Mouse (Mus musculus) heart, adult 2 months (tissue): ENCODE data around the gene Clec1a. TPM values are rescaled to one million over a fixed set of nuclear protein-coding genes. Genes with fewer than 3 reads are reported as not detected.
"Not testable (repeated sequence)": the region's sequence is repeated elsewhere in the genome, so short reads cannot be mapped to it uniquely, and the experiment has no call there.

ENCODE experiments used
- DNase-seq, 2 experiments: peaks; one replicate each; pipeline ENCODE4 v3.0.0; 2021
- H3K27ac ChIP-seq: fragments of 200-600 bp; 2 replicates; pipeline ENCODE4 v1.8.1; 2022
- H3K27me3 ChIP-seq: fragments of 200-500 bp; 2 replicates; pipeline ENCODE4 v1.6.1; 2012; ENCODE audit warnings: mild to moderate bottlenecking, low read length, inconsistent platforms, mixed read lengths; ENCODE audit not compliant: control insufficient read depth, insufficient read depth
- H3K36me3 ChIP-seq: fragments of 200-500 bp; 2 replicates; pipeline ENCODE4 v1.6.1; 2012; ENCODE audit warnings: low read length, inconsistent platforms; ENCODE audit not compliant: control insufficient read depth, insufficient read depth
- H3K4me1 ChIP-seq: fragments of 200-500 bp; 2 replicates; pipeline ENCODE4 v1.6.1; 2011; ENCODE audit warnings: low read length; ENCODE audit not compliant: control insufficient read depth, insufficient read depth
- H3K4me3 ChIP-seq: fragments of 200-600 bp; 2 replicates; pipeline ENCODE4 v1.8.1; 2022
- H3K79me2 ChIP-seq: fragments of 200-500 bp; replicated peaks from 2 replicates; pipeline ENCODE4 v1.6.1; 2012; ENCODE audit warnings: mild to moderate bottlenecking, inconsistent platforms, low read length, moderate library complexity, mixed read lengths; ENCODE audit not compliant: control insufficient read depth, insufficient read depth
- H3K9ac ChIP-seq: fragments of 200-500 bp; 2 replicates; pipeline ENCODE4 v1.6.1; 2012; ENCODE audit warnings: low read depth, mild to moderate bottlenecking, control low read depth, inconsistent platforms, low read length, mixed read lengths
- CTCF ChIP-seq: fragments of 200-600 bp; IDR thresholded peaks from 2 replicates; pipeline ENCODE4 v1.8.1; 2022; ENCODE audit warnings: antibody characterized with exemption, mild to moderate bottlenecking, moderate library complexity
- EP300 ChIP-seq: fragments of 200-500 bp; IDR thresholded peaks from 2 replicates; pipeline ENCODE4 v1.6.1; 2011; ENCODE audit warnings: low read depth, low read length, control low read depth; ENCODE audit not compliant: insufficient read depth
- POLR2A ChIP-seq: fragments of 200-500 bp; IDR thresholded peaks from 2 replicates; pipeline ENCODE4 v1.6.1; 2011; ENCODE audit warnings: mild to moderate bottlenecking, low read depth, low read length, control low read depth; ENCODE audit not compliant: insufficient read depth
- WGBS: fragments of 180-500 bp; shearing (Covaris S2); methylation state at CpG from one replicate; pipeline ENCODE4 v1.1.7; 2018; 5-methylcytosine and 5-hydroxymethylcytosine counted together
- intact Hi-C: fragments of 180-260 bp; cut with DNase I; formaldehyde crosslinking; loops from one replicate; pipeline ENCODE4 v1.15.1; 2025
- long read RNA-seq: library from polyadenylated mRNA; stranded (forward); transcript quantifications from one replicate; pipeline ENCODE4 v2.0.0, GENCODE M21; 2021
- polyA plus RNA-seq: library from polyadenylated mRNA; depleted of rRNA; stranded (reverse); fragments of >200 nt; gene quantifications from 2 replicates; pipeline ENCODE4 v1.2.3, GENCODE M21; 2012; rRNA removed
- total RNA-seq, 2 experiments: library from RNA; stranded (reverse); gene quantifications; 2 replicates each; pipeline ENCODE4 v1.2.3; 2021

Clec1a gene
- total RNA-seq (10 to 100 TPM; 10.6 to 12.4 TPM), polyA plus RNA-seq (3.4 and 6.9 TPM in 2 replicates)
- long read RNA-seq, full-length matches to known transcripts: 8 of 12 reads
- long read RNA-seq, partial matches to known transcripts: 0 of 12 reads
- long read RNA-seq, other reads (novel, unspliced or antisense): 4 of 12 reads

DNA sequence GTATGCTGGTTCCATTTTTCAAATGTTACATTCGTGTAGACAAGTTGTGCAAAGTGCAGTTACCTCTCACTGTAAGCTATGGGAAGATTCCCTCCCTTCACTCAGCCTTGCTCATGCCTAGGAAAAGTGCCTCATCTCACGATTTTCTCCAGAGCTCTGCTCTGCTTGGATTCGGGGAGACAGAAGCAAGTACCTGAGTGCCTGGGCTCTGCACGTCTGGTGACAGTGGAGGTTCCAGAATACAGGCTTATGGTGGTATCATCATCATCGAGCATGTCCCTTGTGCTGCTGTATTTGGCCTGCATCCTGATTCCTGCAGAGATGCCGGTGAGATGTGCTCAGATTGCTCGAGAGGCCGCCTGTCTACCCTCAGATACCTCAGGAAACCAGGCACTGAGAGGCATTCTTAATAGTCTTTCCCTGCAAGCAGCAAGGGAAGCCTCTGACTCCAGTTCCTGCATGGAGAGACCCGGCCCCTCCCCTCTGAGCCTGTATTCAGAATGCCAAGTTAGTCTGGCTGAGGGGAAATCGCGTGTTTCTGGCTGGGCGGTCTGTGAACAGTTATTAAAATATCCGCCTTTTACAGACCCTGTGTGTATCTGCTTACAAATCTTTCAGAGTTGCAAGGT lies at the start of gene Clec1a:
TSS of gene Clec1a (minus strand) at position 590 of the 629 bp plus-strand sequence.
- TF ChIP-seq CTCF (no peak), EP300 (peak; percentile 27; the same call in 1 of the 2 replicates), POLR2A (peak; percentile 80)

DNA sequence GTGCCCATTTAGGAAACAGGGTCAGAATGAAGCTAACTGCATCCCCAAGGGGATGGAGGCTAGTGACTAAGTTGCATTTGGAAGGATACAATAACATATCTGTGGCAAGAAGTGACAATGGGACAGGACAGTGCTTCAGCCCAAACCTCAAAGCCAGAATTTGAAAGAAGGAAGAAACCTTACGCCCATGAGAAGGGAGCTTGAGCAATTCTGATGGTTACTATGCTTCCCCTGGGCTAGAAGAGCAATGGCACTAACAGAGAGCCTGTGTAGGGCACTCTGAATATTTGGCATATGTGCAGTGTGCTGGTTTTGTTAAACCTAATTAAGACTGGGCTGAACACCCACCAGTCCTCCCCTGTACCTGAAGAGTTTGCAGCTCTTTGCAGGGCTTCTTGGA lies 47.7 kb upstream of the Clec1a start:
- H3K9ac ChIP-seq, H3K4me1 ChIP-seq, H3K27me3 ChIP-seq, H3K27ac ChIP-seq, H3K36me3 ChIP-seq, DNase-seq, H3K79me2 ChIP-seq, intact Hi-C loops, H3K4me3 ChIP-seq: not testable (repeated sequence)
- WGBS: 81% methylated on average over 1 of the region's 1 CpGs

More for the DNA sequence above, at the start of gene Clec1a:
- peak within 1 kb of the TSS; percentile 64 for H3K9ac ChIP-seq
- no peaks in the 10 kb centered on the region for H3K79me2 ChIP-seq
- WGBS: 32% methylated on average over 13 of the region's 13 CpGs
- peaks cover 14% of the 10 kb centered on the region for H3K36me3 ChIP-seq
- H3K27ac ChIP-seq: peak within 1 kb of the TSS; percentile 90
- intact Hi-C loops: loop anchor here (5.0 kb wide), 1 partner anchor 1014 kb away; the partner anchor contains the start of gene Fkbp4
- no peaks in the 10 kb centered on the region for H3K27me3 ChIP-seq
- H3K4me1 ChIP-seq: peaks cover 3% of the 10 kb centered on the region; the same call in 1 of the 2 replicates
- H3K4me3 ChIP-seq: peak within 1 kb of the TSS; percentile 48
- DNase-seq: peak; percentile 69 to 70

DNA sequence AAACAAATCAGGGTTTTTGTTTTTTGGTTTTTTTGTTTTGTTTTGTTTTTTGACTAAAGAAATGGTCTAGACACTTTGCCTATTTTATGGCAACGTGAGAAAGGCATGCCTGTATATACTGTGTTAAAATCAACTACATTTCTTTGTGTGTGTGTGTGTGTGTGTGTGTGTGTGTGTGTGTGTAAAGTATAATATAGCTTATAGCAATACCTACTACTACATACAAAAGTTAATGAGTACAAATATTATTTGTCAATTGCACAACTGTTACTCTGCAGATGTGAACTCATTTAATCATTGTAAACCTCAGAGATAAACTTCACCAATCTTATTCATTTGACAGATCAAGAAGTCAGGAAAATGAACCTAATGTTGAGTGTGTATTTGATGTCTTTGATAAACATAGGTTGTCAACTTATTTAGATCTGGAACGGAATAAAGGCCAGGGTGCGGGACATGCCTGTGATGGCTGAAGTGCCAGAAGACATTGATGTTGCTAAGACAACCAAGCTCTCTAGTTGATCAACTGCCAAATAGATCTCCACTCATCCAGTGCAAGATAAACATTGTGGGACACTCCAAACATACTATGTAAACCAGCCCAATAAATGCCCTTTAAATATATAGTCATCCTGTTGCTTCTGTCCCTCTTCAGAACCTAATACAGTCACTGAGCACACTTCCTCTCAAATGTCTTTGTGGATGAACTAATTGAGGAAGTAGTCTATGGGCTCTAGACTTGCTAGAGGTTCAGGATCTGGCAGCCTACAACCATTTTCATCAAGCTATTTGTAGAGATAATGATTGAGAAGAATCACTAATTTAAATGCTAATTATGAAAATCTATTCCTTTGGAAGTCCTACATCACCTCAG lies 45.8 kb upstream of the Clec1a start:
- no peak for TF ChIP-seq POLR2A
- TF ChIP-seq CTCF: no peak
- TF ChIP-seq EP300: no peak
- DNase-seq: no peak
- intact Hi-C loops: no loop called here
- Histone ChIP-seq H3K27me3 (no peaks in the 10 kb centered on the region), H3K9ac (no peak overlapping the region), H3K79me2 (no peaks in the 10 kb centered on the region), H3K4me3 (no peak overlapping the region), H3K4me1 (no peaks in the 10 kb centered on the region), H3K27ac (no peak overlapping the region), H3K36me3 (no peaks in the 10 kb centered on the region)
- WGBS: 93% methylated on average over 3 of the region's 3 CpGs

DNA sequence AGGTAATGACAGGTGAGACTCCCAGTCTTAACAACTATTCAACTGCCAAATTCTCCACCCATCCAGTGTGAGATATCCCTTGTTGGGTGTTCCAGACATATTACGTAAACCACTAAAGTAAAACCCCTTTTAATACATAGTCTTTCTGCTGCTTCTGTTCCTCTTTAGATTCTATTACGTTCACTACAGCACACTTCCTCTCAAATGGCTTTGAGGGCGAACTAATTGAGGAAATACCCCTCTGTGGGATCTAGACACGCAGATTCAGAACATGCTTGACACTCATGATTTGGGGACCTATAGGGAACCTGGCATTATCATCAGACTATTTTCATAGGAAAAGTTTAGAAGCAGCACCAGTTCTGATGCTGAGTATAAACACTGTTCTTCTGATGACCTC lies 43.1 kb upstream of the Clec1a start:
- intact Hi-C loops: no loop called here
- no peaks in the 10 kb centered on the region for H3K4me1 ChIP-seq
- TF ChIP-seq CTCF (no peak), EP300 (no peak), POLR2A (no peak)
- WGBS: 64% methylated on average over 4 of the region's 4 CpGs
- H3K27ac ChIP-seq: no peak overlapping the region
- H3K79me2 ChIP-seq: no peaks in the 10 kb centered on the region
- no peak overlapping the region for H3K9ac ChIP-seq
- no peak for DNase-seq
- H3K4me3 ChIP-seq: no peak overlapping the region
- H3K27me3 ChIP-seq: no peaks in the 10 kb centered on the region
- H3K36me3 ChIP-seq: no peaks in the 10 kb centered on the region

DNA sequence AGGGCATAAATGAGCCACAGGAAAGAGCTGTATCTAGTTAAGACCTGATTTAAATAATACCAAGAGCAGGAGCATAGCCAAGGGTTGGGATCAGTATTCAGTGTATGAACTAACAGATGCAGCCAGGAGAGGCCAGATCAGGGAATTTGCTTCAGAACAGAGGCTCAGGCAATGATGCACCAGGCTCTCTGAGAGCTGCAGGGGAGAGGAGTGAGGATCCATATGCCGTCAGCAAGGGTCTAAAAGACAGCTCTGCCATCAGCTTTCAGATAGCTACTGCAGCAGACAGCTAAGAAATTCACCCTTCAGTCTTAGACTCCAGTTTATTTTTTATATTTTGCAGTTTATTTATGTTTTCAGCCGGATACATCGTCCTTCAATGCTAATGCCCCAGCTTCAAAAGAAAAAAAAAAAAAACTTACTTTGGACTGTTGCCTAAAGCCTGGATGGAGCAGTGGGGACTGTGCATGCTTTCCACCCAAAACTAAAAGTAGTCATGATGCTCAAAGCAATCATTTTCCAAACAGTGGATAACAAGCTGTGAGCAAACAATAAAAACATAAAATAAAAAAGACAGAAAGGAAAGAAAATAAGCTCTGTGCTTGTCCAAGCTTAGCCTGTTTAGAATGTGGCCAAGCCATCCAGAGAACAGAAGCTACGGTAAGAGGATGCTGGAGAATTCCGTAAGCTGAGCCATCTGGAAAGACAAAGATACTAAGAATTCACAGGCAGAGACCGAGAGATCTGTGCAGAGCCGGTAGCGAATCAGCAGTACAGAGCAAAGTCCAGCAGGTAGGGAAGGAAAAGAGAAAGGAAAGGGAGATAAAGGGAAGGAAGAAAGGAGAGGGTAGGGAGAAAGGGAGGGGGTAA lies 28.5 kb upstream of the Clec1a start:
- no peaks in the 10 kb centered on the region for H3K79me2 ChIP-seq
- WGBS: 60% methylated on average over 8 of the region's 8 CpGs
- no peaks in the 10 kb centered on the region for H3K36me3 ChIP-seq
- no peak for DNase-seq
- no peak overlapping the region for H3K4me3 ChIP-seq
- H3K27ac ChIP-seq: no peak overlapping the region
- H3K4me1 ChIP-seq: no peaks in the 10 kb centered on the region
- TF ChIP-seq POLR2A: no peak
- no peak for TF ChIP-seq CTCF
- TF ChIP-seq EP300: no peak
- H3K9ac ChIP-seq: no peak overlapping the region
- intact Hi-C loops: no loop called here
- H3K27me3 ChIP-seq: no peaks in the 10 kb centered on the region
